Mouse (Mus musculus) left cerebral cortex, adult 11 months (tissue): ENCODE results near the gene Adh7.

Experiments used
- DNase-seq: peaks from one replicate; pipeline ENCODE4 v3.0.0; 2022; ENCODE audit warnings: low spot score

Adh7 gene

DNA sequence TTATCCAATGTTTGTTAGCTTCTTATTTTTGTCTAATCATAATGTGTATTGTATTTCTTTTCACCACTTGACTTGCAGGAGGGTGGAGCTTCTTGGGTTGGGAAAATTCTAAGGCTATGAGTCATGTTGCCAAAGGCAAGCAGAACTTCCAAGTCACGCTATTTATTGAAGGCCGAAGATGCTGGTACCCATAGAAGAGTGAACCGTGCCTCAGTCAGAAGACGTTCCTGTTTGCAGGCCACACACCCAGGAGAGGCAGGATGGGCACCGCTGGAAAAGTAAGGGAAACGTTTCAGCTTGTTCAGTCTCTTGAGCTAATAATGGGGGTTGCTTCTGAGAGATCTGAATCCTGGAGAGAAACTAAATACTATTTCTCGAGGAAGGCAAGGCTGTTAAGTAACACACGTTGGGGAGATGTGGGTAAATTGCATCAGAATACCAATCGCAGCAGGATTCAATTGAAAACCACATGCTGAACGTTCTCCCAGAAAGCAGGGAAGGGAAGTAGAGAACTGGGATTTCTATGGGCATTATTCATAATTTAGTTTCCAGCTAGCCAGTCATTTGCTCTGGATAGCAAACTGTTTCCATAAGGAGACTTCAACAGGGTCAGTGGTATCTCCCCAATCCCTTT lies at the start of gene Adh7:
Gene Adh7, plus strand, starts transcription at position 130 of the 634 bp plus-strand sequence.
- no peak for DNase-seq

DNA sequence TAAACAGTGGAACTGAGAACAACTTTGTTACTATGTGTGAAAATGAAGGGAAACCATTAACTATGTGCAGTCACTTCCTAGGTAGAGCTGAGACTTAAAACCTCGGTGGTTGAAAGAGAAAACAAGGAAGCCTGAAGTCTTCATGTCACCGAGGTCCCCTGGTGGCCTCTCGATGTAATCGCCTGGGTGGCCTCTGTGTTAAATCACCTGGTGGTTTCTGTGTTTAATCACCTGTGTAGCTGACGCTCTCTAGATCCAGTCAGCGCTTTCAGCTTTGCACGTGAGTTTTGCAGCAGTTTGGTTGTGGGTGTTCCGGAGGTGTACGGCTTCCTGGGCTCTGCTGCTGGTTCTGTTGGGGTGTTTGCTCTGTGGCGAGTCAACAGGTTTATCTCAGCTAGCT lies 44.3 kb upstream of the Adh7 start:
- DNase-seq, result no peak

DNA sequence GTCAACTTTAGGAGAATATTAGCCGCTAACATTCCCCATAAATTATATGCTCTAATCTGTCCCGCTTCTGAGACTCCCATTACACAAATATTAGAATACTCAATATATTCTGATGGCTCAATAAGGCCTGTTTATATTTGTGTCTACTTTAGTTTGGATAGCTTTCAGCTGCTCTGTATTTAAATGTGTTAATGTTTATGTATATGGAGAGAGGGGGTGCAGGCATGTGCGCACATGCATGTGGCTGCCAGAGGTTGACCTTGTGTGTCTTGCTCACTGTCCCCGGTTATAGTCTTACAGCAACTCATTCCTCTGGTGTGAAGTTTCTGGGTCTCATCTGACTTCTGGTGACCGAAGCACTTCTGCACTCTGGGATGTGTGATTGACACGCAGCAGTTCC lies 42.0 kb upstream of the Adh7 start:
- no peak for DNase-seq

DNA sequence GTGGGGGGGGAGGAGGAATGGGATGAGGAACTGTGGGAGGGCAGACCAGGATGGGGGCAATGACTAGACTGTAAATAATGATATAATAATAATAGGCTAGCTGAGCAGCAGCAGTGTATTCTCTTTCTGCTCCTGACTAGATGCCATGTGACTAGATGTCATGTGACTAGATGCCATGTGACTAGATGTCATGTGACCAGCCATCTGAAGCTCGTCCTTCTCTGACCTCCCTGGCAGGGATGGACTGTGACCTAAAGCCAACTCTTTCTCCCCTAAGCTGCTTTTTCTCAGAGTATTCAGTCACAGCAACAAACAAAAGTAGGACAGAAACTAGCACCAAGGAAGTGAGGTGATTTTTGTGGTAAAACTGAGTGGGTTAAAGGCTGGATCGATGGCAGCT lies 35.5 kb upstream of the Adh7 start:
- no peak for DNase-seq

DNA sequence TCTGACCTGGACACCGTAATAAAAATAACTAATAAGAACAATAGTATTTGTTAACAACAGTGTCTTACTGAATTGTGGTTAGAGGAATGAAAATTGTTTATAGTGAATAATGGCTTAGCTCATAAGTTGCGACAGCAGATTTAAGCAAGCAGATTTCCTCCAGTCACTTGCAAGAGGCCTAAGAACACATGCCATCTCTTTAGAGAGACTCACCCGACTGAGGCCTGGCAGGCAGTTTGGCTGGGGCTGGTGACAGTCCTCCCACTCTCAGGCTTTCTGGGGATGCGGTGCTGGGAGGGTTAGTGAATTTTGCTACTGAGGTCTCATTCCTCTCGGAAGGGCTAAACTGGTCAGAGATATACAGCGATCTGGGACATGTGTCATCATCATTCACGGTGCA lies 34.2 kb upstream of the Adh7 start:
- no peak for DNase-seq

DNA sequence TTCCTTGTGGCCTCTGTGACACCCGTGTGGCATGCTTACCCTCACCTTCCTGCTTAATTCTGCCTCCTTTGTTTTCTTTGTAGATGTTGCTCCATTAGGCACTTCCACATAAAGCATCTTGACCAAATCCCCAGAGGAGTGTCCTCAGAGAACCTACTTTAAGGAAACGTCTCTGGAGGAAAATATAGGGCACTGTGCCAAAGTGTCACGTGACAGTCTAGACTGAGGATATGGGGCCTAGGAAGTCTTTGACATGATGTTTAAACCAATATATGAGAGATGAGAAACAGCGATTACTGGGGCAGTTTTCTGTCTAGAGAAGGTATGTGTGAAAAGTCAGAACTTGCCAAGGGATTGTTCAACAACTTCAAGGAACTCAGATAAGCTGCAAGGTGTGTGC lies 32.3 kb upstream of the Adh7 start:
- DNase-seq, result no peak

DNA sequence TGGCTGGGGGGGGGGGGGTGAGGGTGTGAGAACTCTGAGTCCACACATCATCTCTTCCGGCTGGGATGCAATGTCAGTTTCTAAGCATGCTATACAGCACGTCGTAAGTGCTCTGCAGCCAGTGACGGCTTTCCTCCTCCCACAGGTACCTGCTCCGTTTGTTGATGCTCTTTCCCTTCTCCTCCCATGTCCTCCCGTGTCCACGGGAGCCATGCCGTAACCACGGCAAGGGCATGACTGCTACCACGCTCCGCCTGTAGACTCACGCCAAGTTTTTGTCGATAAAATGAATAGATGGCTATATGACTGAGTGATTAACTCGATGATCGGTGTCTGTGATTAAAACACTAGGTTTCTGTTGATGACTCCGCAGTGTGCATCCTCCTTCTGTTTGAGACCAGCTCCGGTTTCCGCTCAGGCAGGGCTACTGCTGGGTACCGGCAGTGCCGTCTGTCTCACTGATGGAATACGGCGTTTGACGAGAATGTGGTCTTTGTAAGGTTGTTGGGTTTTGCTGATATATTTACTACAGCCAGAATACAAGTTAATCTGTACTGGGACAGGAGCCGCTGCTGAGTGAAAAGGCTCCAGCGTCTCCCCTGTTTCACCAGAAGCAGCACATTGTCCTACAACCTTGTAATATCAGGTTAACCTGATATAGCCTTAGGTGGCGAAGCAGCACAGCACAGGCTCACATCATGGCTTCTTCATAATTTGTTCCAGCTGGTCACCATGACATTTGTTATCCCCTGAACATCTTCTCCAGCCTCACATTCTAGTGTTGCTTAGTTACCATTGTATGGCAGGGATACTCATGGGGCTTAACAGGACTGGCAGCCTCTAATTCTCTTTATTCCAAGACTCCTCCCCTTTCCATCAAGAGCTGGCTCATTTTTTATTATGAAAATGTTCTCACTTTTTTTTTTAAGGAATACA lies 31.3 kb upstream of the Adh7 start:
- no peak for DNase-seq

DNA sequence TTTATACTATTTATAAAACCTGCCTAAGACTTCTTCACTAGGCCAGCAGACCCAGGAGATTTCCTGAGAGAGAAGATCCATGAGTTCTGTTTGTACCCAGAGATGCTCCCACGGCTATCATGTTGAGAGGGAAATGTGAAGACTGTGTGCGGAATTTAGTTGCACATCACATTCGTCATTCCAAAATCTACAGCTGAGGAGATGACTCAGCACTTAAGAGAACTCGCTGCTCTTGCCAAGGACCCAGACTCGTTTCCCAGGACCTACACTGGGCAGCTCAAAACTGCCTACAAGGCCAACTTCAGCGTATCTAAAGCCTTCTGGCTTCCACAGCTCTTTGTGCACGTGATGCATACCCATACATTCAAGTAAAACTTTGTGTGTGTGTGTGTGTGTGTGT lies 25.3 kb upstream of the Adh7 start:
- DNase-seq, result no peak

DNA sequence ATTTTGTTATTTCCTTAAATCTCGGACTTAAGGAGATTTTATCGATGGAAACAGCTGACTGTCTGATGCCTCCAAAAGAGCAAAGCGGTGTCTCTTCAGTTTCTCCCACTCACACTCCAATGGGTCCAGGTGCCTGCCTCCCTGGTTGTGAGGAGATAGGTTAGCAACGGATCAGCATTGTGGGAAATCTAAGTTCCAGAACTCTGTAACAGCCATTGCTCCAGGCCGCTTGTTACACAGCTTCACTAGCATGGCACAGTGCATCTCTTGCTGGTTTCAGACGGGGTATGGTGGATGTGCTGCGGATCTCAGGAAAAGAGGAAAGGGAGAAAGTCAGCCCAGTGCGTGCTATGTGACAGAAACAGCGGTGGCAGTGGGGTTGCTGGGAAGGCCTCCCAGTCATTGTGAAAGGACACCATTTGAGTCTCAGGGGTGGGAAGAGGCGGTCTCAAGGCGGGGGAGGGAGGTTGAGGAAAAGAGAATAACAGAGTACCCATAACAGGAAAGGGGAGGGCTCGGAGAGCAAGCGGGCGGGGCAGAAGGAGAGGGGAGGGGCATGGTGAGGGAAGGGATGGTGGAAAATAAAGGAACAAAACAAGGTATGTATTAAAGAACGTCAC lies 23.8 kb upstream of the Adh7 start, which contains the start of gene 4930579F01Rik:
Gene 4930579F01Rik, minus strand, starts transcription at position 143 of the 620 bp plus-strand sequence.
- no peak for DNase-seq

DNA sequence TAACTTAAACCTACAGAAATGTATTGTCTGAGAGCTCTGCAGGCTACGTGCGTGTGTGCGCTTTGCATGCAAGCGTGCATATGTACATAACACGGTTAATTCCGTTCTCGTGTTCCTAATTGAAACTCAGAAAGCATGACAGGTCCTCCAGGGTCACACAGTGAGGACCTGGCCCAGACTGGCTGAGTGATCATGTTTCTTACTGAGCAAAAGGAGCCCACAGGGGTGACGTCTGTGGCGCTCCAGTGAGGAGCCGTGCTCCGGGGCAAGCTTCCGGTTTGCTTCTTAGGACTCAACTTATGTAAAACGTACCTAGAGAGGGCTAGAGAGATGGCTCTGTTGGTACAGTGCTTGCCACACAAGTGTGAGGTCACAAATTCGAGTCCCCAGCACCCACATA lies 20.5 kb upstream of the Adh7 start:
- DNase-seq, result no peak

DNA sequence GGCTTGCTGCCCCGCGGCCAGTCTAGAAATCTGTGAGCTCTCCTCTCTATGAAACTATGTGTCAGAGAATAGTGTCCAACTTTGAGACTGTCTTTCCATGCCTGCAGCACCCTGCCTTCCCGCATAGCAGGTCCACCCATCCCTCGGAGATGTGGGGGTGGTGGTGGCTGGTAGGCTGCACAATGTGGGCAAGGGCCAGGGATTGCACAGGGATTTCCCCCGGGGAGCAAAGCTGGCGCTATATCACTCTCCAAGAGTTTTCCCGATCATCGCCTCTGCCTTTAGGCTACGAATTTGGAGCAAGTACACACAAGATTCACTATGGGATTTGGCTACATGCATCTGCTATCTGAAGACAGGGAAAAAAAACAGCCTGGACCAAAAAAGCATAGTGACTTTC lies 20.0 kb upstream of the Adh7 start:
- DNase-seq, result no peak

DNA sequence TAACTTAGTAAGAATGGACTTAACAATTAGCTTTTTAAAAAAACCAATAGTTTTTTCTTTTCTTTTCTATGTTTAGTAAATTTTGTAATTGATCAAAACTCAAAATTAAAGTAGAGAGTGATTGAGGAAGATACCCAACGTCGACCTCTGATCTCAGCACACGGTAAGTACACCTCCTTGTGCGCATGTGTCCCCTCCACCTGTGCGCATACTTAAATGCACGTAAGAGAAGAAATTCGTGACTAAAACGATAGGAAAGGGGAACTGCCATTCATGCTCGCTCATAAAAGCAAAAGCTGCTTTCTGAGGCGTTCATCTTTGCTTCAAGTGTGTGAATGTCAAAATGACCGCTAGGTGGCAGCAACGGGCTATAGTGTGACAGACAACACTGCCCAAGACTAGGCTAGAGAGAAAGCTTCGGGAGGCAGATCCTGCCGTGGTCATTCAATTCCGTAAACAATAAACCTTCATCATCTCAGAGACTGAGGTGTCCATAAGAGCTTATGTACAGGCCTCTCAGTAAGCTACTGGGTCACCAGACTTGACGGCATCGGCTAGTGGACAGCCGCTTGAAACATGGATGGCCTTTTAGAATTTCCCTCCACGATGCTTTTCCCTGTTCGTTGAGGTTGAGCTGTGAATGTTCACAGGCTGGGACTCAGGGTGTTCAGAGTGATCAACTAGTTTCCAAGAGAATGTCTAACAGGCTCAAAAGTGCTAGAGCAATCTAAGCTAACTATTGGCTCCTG lies 19.4 kb upstream of the Adh7 start:
- peak; percentile 73 for DNase-seq

DNA sequence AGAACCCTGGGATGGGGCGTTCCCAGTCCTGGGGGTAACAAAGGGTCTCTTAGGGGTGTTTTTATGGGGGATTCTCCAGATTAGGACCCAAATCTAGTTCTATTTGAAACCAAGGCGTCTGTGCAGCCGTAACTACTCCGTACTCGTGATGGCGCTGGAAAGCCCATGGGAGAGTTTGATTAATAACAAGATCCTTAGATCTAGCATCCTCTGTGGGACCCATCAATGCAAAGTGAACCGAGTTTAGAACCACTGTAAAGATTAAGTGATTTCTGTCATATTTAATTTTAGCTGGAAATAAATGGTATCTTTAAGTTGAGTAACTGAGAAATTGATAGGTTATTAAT lies 18.9 kb upstream of the Adh7 start:
- DNase-seq, result no peak

DNA sequence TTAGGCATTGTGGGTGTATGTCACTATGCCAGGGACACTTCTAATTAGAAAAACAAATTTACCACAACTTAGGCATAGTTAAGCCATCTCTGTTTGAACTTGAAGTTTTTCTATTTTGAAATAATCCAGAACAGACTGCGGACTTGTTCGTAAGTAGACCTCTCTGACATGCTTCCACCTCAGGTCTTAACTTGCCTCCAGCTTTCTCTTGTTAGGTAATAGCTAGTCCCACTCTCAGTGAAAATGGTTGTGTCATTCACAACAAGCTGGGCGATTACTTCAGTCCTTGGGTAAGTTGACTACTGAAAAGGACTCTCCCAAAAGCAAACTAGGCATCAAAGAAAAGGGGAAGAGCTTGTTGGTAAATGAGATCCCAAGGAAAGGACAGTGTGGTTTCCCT lies 8.7 kb upstream of the Adh7 start:
- no peak for DNase-seq

DNA sequence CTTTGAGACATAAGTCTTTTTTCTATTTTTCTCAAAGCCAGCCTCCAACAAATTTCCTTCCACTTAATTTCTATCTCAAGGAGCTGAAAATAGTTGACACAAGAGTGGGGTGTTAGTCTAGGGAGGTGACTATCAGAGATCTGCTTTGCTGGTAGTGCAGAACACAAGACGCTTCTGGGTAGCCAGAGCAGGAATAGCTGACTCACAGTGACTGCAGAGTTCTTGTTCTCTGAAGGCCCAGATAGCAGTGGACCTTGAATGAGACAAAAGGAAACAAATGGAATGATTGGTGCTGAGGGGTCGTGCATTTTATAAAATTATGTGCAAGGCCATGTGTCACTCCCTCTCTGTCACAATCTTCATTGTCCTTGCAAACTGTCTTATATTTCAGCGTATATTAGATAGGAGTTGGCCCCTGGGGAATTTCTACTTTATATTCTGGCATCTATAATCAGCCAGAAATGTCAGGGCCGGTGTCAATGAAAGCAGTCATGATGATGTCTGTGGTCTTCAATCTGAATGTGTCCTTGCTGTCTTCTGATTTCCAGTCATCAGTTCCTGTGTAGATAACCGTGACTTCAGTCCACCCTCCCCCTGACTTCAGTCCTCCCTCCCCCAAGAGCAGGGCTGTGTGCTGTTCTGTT lies 7.0 kb upstream of the Adh7 start:
- DNase-seq, result no peak

DNA sequence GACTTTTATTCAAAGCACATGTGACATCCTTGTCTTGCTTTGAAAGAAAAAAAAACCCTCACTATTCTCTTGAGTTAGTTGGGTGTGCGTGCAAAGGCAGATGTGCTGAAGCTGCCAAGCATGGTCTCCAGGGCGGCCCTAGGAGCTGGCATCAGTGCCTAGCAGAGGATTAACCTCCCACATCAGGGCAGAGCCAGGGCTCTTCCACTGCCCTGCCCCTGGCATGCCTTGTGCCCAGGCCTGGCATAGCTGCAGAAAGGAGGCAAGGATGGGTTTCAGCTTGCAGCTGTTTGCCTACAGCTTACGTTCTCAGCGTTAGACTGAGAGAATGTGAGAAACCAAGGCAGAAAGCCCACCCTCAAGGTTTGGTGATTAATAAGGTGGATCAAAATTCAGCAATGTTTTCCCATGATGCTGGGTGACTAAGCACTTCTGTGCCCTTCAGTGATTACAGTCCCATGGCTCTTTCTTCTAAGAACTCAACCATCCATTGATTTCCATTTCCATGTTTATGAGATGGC lies 5.1 kb upstream of the Adh7 start:
- no peak for DNase-seq

DNA sequence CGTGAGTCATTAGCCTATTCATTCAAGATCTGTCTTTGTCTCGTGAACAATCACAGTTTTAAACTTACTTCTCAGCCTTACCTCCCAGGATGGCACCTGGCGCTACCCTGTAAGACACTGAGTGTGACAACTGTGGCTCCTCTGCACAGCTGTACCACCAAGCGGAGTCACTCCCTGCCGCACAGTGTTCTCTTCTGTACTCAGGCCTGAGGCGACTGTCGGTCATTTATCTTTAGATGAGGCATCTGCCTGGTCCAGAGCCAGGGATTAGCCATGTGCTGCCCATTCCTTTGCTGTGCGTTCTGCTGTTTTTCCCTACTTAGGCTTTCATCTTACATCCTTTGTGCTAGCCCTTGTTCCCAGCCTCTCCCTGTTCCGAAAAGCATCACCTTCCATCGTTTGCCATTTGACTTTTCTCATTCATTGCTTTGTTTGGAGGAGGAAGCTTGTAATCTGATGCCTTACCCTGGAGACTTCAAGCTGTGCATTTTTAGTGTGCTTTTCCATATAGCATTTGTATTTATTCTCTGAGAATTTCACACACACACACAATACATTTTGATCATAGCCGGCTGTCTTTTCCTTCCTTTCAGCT lies 2.1 kb upstream of the Adh7 start:
- no peak for DNase-seq

DNA sequence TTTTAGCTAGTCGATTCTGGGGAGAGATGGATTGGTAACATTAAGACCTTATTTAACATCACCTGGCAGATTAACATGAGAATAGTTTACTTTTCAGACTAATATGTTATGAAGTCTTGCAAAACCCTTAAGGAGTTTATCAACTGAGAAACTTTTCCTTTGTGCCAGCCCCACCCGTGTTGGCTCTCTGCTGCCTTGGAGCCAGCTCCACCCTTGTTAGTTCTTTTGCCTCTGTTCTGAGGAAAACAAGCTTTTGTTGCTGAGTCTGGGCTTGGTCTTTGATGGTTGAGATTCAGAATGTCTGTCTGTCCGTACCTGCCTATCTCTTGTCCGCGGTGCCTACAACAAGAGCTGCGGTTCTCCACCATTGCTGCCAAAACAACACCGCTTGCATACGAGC lies 1.5 kb upstream of the Adh7 start:
- DNase-seq, result no peak

DNA sequence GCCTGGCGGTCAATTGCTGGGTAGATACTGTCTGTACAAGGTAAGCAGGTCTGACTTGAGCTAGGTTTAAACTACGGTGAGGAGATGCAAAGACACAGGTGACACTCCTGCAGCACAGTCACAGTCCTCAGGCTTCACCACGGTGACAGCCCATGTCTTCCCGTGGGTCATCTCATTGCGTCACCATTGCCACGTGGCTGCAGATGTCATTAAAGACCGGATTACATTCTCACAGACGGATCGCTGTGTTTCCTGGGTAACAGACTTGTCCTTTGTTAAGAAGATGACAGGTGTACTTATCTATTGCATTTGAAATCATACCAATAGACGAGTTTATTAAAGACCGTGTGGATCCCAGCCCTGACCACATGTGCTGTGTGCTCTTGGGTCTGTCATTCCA lies 3.6 kb downstream of the Adh7 start:
- no peak for DNase-seq

DNA sequence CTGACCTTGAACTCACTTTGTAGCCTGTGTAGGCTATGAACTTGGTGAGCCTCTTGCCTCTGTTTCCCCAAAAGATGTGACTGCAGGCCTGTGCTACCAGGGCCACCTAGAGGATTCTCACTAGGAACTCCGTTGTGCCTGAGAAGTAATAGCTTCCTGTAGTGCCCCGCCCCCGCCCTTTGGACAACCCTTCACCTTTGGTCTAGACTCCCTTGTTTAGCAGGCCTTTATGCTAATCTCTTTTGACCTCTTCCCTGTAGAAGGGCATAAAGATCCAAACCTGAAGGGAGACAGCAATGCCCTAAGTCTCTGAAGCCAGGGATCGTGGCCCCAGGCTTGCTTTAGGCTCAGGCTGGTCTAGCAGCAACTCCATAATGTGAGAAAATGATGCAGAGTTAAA lies 5.0 kb downstream of the Adh7 start:
- DNase-seq, result no peak

DNA sequence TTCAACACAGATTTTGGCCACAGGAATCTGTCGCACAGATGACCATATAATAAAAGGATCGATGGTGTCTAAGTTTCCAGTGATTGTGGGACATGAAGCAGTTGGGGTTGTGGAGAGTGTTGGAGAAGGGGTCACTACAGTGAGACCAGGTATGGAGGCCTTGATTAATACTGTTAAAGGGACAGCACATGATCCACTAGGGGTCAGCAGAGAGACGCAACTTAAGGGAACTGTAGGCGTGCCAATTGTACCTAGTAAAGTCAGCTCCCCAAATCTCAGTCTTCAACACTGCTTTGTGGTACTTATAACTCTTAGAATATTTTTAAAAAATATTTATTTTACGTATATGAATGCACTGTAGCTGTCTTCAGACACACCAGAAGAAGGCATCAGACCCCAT lies 5.4 kb downstream of the Adh7 start:
- peak; percentile 9 for DNase-seq
